Mouse (Mus musculus): Measurements from ENCODE around the gene Prcd. TPM values are rescaled to one million over a fixed set of nuclear protein-coding genes. Genes with fewer than 3 reads are reported as not detected.

The Prcd gene
- total RNA-seq, 1 experiment from 2014 or later = not detected

DNA sequence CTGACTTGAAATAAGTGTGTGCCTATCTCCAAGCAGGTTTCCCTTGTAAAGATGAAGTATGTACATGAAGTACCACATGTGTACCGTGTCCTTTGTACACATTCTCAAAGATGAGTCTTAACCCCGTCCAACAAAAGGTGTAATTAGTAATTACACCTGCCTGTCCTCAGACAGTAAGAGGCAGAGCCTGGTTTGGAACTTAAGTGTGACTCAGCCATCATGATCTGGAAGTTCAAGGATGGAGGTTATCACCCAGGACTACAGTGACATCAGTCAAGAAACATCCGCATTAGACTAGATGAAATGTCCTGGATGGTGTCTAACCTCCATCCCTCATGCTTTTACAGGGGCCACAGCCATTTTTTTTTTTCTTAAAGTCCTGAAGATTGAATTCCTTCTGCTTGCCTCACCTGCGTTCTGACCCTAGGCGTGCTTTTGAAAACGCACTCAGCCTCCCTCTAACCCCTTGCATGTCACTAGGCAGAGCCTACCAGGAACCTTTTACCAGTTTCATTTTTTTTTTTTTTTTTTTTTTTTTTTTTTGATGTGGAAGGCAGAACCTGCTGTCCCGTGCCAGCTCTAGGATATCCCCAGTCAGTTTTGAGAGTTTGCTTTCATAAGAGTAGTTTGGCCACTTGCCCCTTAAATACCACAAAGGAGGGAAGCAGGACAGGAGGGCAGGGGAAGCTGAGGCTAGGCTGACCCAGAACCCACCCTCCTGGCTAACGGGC is 24.5 kb downstream of the Prcd start:
- no peak for ATAC-seq (replicated peaks; ENCODE audit: insufficient number of reproducible peaks, low FRiP score, low TSS enrichment, poor library complexity, severe bottlenecking)

GRCm38 (mm10) chr11:116679148-116679547 is 25.8 kb downstream of the Prcd start:
- no peak for ATAC-seq (replicated peaks; ENCODE audit: insufficient number of reproducible peaks, low FRiP score, low TSS enrichment, poor library complexity, severe bottlenecking)

- no peak for ATAC-seq (replicated peaks; ENCODE audit: insufficient number of reproducible peaks, low FRiP score, low TSS enrichment, poor library complexity, severe bottlenecking)
Measured at GRCm38 (mm10) chr11:116680321-116681091, 27.2 kb downstream of the Prcd start.

GRCm38 (mm10) chr11:116681147-116681546 is 27.8 kb downstream of the Prcd start:
- no peak for ATAC-seq (replicated peaks; ENCODE audit: insufficient number of reproducible peaks, low FRiP score, low TSS enrichment, poor library complexity, severe bottlenecking)

- peak; percentile 42 for ATAC-seq (replicated peaks; ENCODE audit: insufficient number of reproducible peaks, low FRiP score, low TSS enrichment, poor library complexity, severe bottlenecking)
Measured at GRCm38 (mm10) chr11:116682501-116683144, 29.3 kb downstream of the Prcd start.

DNA sequence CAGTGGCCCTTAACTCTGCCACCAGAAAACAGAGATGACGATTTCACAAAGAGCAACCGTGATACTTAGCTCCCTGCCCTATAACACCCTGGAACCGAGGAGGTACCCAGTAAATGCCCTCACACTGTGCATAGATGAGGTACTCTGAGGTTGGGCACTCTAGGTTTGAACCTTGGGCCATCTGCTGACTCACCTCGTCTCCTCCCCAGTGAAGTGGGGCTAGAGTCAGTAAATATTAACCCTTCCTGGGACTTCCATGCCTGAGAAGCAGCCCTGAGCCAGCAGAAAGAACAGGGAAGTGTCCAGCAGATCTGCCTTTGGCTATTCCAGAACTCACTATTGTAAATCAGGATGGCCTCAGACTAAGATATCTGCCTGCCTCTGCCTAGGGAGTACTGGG is 30.4 kb downstream of the Prcd start:
- ATAC-seq (replicated peaks; ENCODE audit: insufficient number of reproducible peaks, low FRiP score, low TSS enrichment, poor library complexity, severe bottlenecking) = no peak

DNA sequence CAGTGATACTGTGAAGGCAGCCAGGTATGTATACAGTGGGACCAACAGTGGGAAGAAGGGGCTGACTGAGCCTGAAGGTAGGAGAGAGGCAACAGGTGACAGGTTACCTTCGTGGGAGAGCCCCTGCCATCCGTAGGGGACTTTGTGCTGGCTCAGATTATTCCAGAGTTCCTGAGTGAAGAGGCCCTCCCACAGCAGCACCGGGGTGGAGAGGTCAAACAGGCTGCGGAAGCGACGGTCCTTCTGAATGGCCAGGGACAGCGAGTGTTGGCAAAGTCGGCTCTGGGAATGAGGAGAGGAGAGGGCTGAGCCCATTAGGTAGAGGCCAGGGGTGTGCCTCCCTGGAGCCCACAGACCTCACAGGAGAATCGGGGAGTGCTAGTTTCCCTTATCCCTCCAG is 32.4 kb downstream of the Prcd start:
- ATAC-seq (replicated peaks; ENCODE audit: insufficient number of reproducible peaks, low FRiP score, low TSS enrichment, poor library complexity, severe bottlenecking) = no peak

DNA sequence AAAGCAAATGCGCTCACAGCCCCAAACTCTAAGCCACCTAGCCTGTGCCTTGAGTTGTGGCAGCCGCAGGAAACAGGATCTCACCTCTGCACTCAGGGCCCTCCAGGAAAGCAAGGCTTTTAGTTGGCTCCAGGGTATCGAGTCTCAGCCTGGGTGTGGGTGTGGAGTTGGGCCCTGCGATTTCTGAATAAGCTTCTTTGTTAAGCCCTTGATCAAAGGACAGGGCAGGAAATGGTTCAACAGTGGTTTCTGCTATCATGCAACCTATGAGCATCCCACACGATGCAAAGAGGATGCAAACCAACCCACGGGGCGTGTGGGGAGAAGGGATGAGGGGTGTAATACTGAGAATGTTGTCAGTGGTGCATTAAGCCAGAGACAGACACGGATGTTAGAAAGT is 34.6 kb downstream of the Prcd start:
- no peak for ATAC-seq (replicated peaks; ENCODE audit: insufficient number of reproducible peaks, low FRiP score, low TSS enrichment, poor library complexity, severe bottlenecking)

DNA sequence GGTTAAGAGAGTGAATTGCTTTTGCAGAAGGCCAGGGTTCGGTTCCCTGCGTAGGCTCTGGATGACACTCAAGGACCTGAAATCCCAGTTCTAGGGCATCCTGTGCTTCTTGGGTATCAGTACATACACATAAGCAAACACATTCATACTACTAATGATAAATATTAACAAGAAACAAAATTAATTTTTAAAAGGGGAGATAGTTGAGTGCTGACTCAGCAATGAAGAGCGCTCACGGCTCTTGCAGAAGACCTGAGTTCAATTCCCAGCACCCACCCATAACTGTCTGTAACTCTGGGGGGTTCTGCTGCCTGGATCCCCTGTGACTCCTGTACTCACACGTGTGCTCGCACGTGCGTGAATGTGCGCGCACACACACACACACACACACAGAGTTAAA is 36.3 kb downstream of the Prcd start:
- no peak for ATAC-seq (replicated peaks; ENCODE audit: insufficient number of reproducible peaks, low FRiP score, low TSS enrichment, poor library complexity, severe bottlenecking)

- ATAC-seq (replicated peaks; ENCODE audit: insufficient number of reproducible peaks, low FRiP score, low TSS enrichment, poor library complexity, severe bottlenecking) = no peak
Measured at GRCm38 (mm10) chr11:116690701-116691575, 37.6 kb downstream of the Prcd start.

- no peak for ATAC-seq (replicated peaks; ENCODE audit: insufficient number of reproducible peaks, low FRiP score, low TSS enrichment, poor library complexity, severe bottlenecking)
Measured at GRCm38 (mm10) chr11:116693899-116694249, 40.5 kb downstream of the Prcd start.

DNA sequence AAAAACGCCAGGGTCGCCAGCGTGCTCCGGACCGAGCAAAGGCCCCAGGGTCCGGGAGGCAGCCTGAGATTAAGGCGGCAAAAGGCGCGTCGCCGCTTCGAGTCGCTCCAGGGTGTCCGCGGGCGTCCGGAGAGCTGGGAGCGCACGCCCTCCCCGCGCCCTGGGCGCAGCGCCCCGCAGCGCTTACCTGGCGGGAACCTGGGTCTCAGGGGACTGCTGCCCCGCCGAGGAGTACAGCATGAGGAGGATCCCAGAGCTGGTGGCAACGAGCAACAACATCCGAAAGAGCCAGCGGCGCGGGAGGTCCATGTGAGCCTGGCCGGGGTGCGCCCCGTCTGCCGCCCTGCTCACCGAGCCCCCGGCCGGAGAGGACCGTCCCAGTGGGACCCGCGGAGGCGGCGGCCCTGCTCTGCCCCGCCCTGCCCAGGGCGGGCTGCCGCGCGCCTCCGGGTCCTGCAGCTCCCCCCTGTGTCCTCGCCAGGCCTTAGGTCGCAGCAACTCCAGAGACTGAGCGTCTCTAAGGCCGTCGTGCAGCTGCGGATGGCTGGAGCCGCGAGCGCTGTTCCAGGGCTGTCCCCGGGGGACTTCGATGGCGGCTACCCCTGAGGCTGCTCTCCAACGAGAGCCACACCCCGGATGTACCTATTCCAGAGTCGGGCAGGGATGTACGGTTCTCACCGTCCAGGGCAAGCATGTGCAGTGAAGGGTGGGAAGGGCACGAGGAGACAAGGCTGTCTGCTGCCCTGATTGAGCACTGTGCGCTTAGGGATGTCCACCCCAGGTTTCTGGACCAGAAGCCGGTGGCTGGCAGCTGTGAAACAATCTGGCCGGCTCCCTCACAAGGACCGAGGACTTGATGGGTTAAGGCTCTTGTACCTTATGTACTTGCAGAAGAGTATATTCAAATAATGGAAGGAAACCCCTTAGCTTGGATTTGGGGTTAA is 41.2 kb downstream of the Prcd start:
- ATAC-seq (replicated peaks; ENCODE audit: insufficient number of reproducible peaks, low FRiP score, low TSS enrichment, poor library complexity, severe bottlenecking) = no peak

DNA sequence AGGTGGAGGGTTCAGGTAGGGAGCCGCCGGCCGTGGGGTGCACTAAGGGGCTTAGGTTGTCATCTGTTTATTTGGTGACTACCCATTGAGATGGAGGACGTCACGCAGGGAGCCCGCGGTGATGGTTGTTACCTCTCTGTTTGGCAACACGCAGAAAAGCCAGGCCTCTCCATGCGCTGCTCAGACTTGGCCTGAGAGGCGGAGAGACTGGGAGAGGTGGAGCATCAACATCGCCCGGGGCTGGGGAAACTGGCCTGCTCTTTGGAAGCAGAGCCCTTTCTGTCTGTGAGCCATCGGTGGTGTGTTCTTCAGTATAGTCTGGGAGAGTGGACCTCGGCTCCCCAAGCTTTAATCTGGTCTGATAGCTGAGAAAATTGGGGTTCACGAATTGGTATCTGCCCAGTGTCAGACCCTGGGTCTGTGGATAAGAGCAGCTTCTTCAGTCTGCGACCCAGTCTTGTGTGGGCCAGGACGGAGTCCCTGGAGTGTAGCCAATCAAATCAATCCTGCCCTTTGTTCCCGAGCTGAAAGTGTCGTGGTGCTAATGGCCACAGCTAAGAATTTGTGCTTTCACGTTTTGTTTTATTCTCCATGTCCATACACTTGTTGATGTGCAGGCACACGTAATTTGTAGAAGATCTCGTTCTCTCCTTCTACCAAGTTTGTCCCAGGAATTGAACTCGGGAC is 42.0 kb downstream of the Prcd start:
- ATAC-seq (replicated peaks; ENCODE audit: insufficient number of reproducible peaks, low FRiP score, low TSS enrichment, poor library complexity, severe bottlenecking) = no peak

- no peak for ATAC-seq (replicated peaks; ENCODE audit: insufficient number of reproducible peaks, low FRiP score, low TSS enrichment, poor library complexity, severe bottlenecking)
Measured at GRCm38 (mm10) chr11:116696426-116696825, 43.1 kb downstream of the Prcd start.

- no peak for ATAC-seq (replicated peaks; ENCODE audit: insufficient number of reproducible peaks, low FRiP score, low TSS enrichment, poor library complexity, severe bottlenecking)
Measured at GRCm38 (mm10) chr11:116697521-116697920, 44.2 kb downstream of the Prcd start.

- no peak for ATAC-seq (replicated peaks; ENCODE audit: insufficient number of reproducible peaks, low FRiP score, low TSS enrichment, poor library complexity, severe bottlenecking)
Measured at GRCm38 (mm10) chr11:116701377-116701841, 48.1 kb downstream of the Prcd start.

DNA sequence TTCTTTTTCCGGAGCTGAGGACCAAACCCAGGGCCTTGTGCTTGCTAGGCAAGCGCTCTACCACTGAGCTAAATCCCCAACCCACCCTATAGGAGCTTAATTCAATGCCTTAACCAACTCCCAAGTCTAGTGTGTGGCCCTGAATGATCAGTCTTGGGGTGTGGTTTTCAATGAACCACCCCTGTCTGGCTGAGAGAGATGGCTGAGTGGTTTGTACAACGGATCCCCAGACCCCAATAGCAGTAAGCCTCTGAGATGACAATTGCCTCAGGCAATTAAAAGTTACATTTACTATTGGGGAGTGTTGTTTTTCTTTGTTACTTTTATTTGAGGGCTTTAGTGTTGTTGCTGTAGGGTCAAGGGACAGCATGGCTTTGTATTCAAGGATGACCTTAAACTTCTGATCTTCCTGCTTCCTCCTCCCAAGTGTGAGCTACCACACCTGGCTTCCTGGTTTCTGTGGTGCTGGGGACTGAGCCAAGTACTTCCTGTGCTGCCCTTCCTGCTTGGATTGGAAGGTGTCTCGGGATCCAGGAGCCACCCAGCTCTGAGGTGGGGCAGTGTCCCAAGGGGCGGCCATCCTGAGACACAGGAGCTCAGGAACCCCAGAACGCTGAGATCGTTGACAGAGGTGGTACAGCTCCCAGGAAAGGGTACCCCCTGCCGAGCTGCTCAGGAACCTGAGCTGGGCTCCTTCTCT is 51.2 kb downstream of the Prcd start:
- ATAC-seq (replicated peaks; ENCODE audit: insufficient number of reproducible peaks, low FRiP score, low TSS enrichment, poor library complexity, severe bottlenecking) = no peak
